8 mouse cellular contexts compared by ENCODE assay signal in genomic region chr2:70562981-70563671, GRCm38 (mm10). TPM values are rescaled to one million over a fixed set of nuclear protein-coding genes. Genes with fewer than 3 reads are reported as not detected.
DNase-seq lines count a peak whose midpoint lies in the region; ATAC-seq and TF ChIP-seq lines count a peak whose summit lies in the region.

No protein-coding gene starts in this region.

- no peak overlapping the region for H3K9ac ChIP-seq in heart, embryonic 15.5 days
- H3K9ac ChIP-seq in ES-E14 (ENCODE audit: insufficient read depth, low read depth, low read length, poor library complexity, severe bottlenecking) = no peak overlapping the region
- H3K9ac ChIP-seq in forebrain, embryonic 12.5 days = peak overlapping the region; percentile 68
- peak overlapping the region; percentile 55 for H3K9ac ChIP-seq in midbrain, embryonic 11.5 days (ENCODE audit: low read length)
- no peak overlapping the region for H3K9ac ChIP-seq in liver, embryonic 11.5 days (ENCODE audit: low read depth, low read length)

- peaks cover 95% of the 10 kb centered on the region for H3K27me3 ChIP-seq in heart, embryonic 15.5 days
- H3K27me3 ChIP-seq in forebrain, embryonic 12.5 days = peaks cover 98% of the 10 kb centered on the region
- H3K27me3 ChIP-seq in midbrain, embryonic 11.5 days (ENCODE audit: control insufficient read depth, insufficient read depth, low read length) = peaks cover 94% of the 10 kb centered on the region
- H3K27me3 ChIP-seq in liver, embryonic 11.5 days (replicated peaks; ENCODE audit: control insufficient read depth, insufficient read depth, low read length) = peaks cover 95% of the 10 kb centered on the region

- ATAC-seq in heart, embryonic 15.5 days (replicated peaks; ENCODE audit: insufficient number of reproducible peaks, insufficient read depth, low FRiP score, low read depth) = no peak
- ATAC-seq in forebrain, embryonic 12.5 days (ENCODE audit: low FRiP score) = no peak
- no peak for ATAC-seq in midbrain, embryonic 11.5 days (ENCODE audit: low FRiP score)
- ATAC-seq in liver, embryonic 11.5 days (replicated peaks; ENCODE audit: low FRiP score) = no peak

- no peak for DNase-seq in heart, adult 9 months (ENCODE audit: low spot score in 2 of 2)
- no peak for DNase-seq in ES-E14 (ENCODE audit: low read depth, low spot score)
- DNase-seq in midbrain, embryonic 11.5 days (ENCODE audit: low spot score, missing footprints) = peak; percentile 97
- no peak for DNase-seq in liver, embryonic 11.5 days (ENCODE audit: low spot score)
- DNase-seq in spleen, postnatal 4 days (ENCODE audit: low spot score in 2 of 2) = no peak
- no peak for DNase-seq in urinary bladder, postnatal 14 days (ENCODE audit: low spot score)

- no peaks in the 10 kb centered on the region for H3K9me3 ChIP-seq in heart, embryonic 15.5 days (replicated peaks)
- no peaks in the 10 kb centered on the region for H3K9me3 ChIP-seq in ES-E14 (ENCODE audit: control insufficient read depth, insufficient read depth, low read depth, low read length)
- H3K9me3 ChIP-seq in forebrain, embryonic 12.5 days = no peaks in the 10 kb centered on the region
- H3K9me3 ChIP-seq in midbrain, embryonic 11.5 days (ENCODE audit: control insufficient read depth, low read length) = no peaks in the 10 kb centered on the region
- no peaks in the 10 kb centered on the region for H3K9me3 ChIP-seq in liver, embryonic 11.5 days (ENCODE audit: control insufficient read depth, low read length)

- no peak overlapping the region for H3K27ac ChIP-seq in heart, embryonic 15.5 days
- no peak overlapping the region for H3K27ac ChIP-seq in ES-E14 (ENCODE audit: insufficient read depth, low read depth, low read length, poor library complexity, severe bottlenecking)
- peak overlapping the region; percentile 88 for H3K27ac ChIP-seq in forebrain, embryonic 12.5 days
- H3K27ac ChIP-seq in midbrain, embryonic 11.5 days (ENCODE audit: low read depth, low read length) = peak overlapping the region; percentile 22; the same call in 1 of the 2 replicates
- no peak overlapping the region for H3K27ac ChIP-seq in liver, embryonic 11.5 days (ENCODE audit: low read depth, low read length)

- no peaks in the 10 kb centered on the region for H3K36me3 ChIP-seq in heart, embryonic 15.5 days
- H3K36me3 ChIP-seq in ES-E14 (ENCODE audit: control insufficient read depth, insufficient read depth, low read length, poor library complexity, severe bottlenecking) = no peaks in the 10 kb centered on the region
- H3K36me3 ChIP-seq in forebrain, embryonic 12.5 days (replicated peaks) = no peaks in the 10 kb centered on the region
- no peaks in the 10 kb centered on the region for H3K36me3 ChIP-seq in midbrain, embryonic 11.5 days (ENCODE audit: control insufficient read depth, insufficient read depth, low read length)
- H3K36me3 ChIP-seq in liver, embryonic 11.5 days (ENCODE audit: control insufficient read depth, insufficient read depth, low read length) = no peaks in the 10 kb centered on the region

- in situ Hi-C loops in ES-E14 (cut with MboI; ENCODE audit: low sequenced_read_pairs in 2 of 2, unreplicated experiment in 2 of 2) = loop anchor here (5.0 to 25.0 kb wide), 6 partner anchors 88 to 982 kb away; partner anchors contain the start of genes Dlx2 (in 2 of the 2), Lrp2 (in 1 of the 2) and Sp5 (in 1 of the 2)

- peak overlapping the region; percentile 34 for H3K4me3 ChIP-seq in heart, embryonic 15.5 days
- peak overlapping the region; percentile 52 to 55; a peak in 3 of 4 replicates for H3K4me3 ChIP-seq in ES-E14 (ENCODE audit: insufficient read depth in 1 of 2, low read depth in 1 of 2, low read length in 2 of 2, poor library complexity in 1 of 2, severe bottlenecking in 1 of 2)
- H3K4me3 ChIP-seq in forebrain, embryonic 12.5 days (replicated peaks) = peak overlapping the region; percentile 43
- peak overlapping the region; percentile 32 for H3K4me3 ChIP-seq in midbrain, embryonic 11.5 days (ENCODE audit: low read depth, low read length)
- no peak overlapping the region for H3K4me3 ChIP-seq in liver, embryonic 11.5 days (ENCODE audit: low read depth, low read length)

- peaks cover 62% of the 10 kb centered on the region for H3K4me1 ChIP-seq in heart, embryonic 15.5 days (replicated peaks)
- peaks cover 5 to 12% of the 10 kb centered on the region in 2 experiments for H3K4me1 ChIP-seq in ES-E14 (ENCODE audit: control insufficient read depth in 2 of 2, insufficient read depth in 2 of 2, low read length in 2 of 2, poor library complexity in 1 of 2)
- peaks cover 71% of the 10 kb centered on the region for H3K4me1 ChIP-seq in forebrain, embryonic 12.5 days
- peaks cover 48% of the 10 kb centered on the region for H3K4me1 ChIP-seq in midbrain, embryonic 11.5 days (ENCODE audit: control insufficient read depth, insufficient read depth, low read length)
- H3K4me1 ChIP-seq in liver, embryonic 11.5 days (replicated peaks; ENCODE audit: control insufficient read depth, insufficient read depth, low read length) = peaks cover 15% of the 10 kb centered on the region

- 1% methylated on average over 40 of the region's 40 CpGs for WGBS in heart, embryonic 15.5 days
- WGBS in forebrain, embryonic 12.5 days = under 1% methylated on average over 40 of the region's 40 CpGs
- WGBS in midbrain, embryonic 11.5 days = 0% methylated on average over 37 of the region's 40 CpGs
- 2% methylated on average over 40 of the region's 40 CpGs for WGBS in liver, embryonic 11.5 days

- H3K4me2 ChIP-seq in heart, embryonic 15.5 days = peak overlapping the region; percentile 59
- peak overlapping the region; percentile 60 for H3K4me2 ChIP-seq in forebrain, embryonic 12.5 days
- peak overlapping the region; percentile 44 for H3K4me2 ChIP-seq in midbrain, embryonic 11.5 days
- no peak overlapping the region for H3K4me2 ChIP-seq in liver, embryonic 11.5 days

TF ChIP-seq in ES-E14, 5 proteins besides CTCF, POLR2A, EP300 and RAD21:
- no peak for TF ChIP-seq ZNF384 (IDR thresholded peaks at IDR 0.05; ENCODE audit: low read depth, low read length)
- TF ChIP-seq ZC3H11A (IDR thresholded peaks at IDR 0.05; ENCODE audit: borderline replicate concordance, low read depth, low read length) = no peak
- TF ChIP-seq MAFK (IDR thresholded peaks at IDR 0.05; ENCODE audit: insufficient read depth, low read depth, low read length) = no peak
- no peak for TF ChIP-seq HCFC1 (IDR thresholded peaks at IDR 0.05; ENCODE audit: borderline replicate concordance, insufficient read depth, low read length)
- no peak for TF ChIP-seq CHD2 (IDR thresholded peaks at IDR 0.05; ENCODE audit: low read depth, low read length)

RNA-seq across cellular contexts. Expression of gene Gad1, which starts 10.3 kb away (rescaled TPM):
- 0.20 and 0.32 TPM in 2 replicates for polyA plus RNA-seq in heart, embryonic 15.5 days (2015; fragmentation: Nextera tagmentation; extraction: Ambion mirVana)
- total RNA-seq in ES-E14 (2012; rRNA removed) = 1.0 and 3.1 TPM in 2 replicates
- 24.2 and 28.6 TPM in 2 replicates for polyA plus RNA-seq in forebrain, embryonic 12.5 days (2016; fragmentation: Nextera tagmentation; extraction: Ambion mirVana)
- 12.8 and 14.5 TPM in 2 replicates for polyA plus RNA-seq in midbrain, embryonic 11.5 days (2014; fragmentation: Nextera tagmentation; extraction: Ambion mirVana)
- 0.19 and 0.43 TPM in 2 replicates for polyA plus RNA-seq in liver, embryonic 11.5 days (2014; fragmentation: Nextera tagmentation; extraction: Ambion mirVana)

RNA-seq across cellular contexts. Expression of gene Erich2, which starts 54.5 kb away (rescaled TPM):
- 0.66 and 1.3 TPM in 2 replicates for polyA plus RNA-seq in heart, embryonic 15.5 days (2015; fragmentation: Nextera tagmentation; extraction: Ambion mirVana)
- total RNA-seq in ES-E14 (2012; rRNA removed) = 0.26 TPM in 1 of 2 replicates, not detected in the other
- polyA plus RNA-seq in forebrain, embryonic 12.5 days (2016; fragmentation: Nextera tagmentation; extraction: Ambion mirVana) = 1.3 and 1.4 TPM in 2 replicates
- polyA plus RNA-seq in midbrain, embryonic 11.5 days (2014; fragmentation: Nextera tagmentation; extraction: Ambion mirVana) = 2.7 and 3.0 TPM in 2 replicates
- polyA plus RNA-seq in liver, embryonic 11.5 days (2014; fragmentation: Nextera tagmentation; extraction: Ambion mirVana) = not detected in 2 replicates

Comparison
In these comparisons a context has a peak if more than half of its experiments do, and no peak if none do; other contexts are left out.
1. H3K27ac ChIP-seq: peak in forebrain, embryonic 12.5 days (single experiment) and midbrain, embryonic 11.5 days (single experiment); none in heart, embryonic 15.5 days (single experiment), ES-E14 (single experiment) and liver, embryonic 11.5 days (single experiment).
2. H3K9ac ChIP-seq: peak in forebrain, embryonic 12.5 days (single experiment) and midbrain, embryonic 11.5 days (single experiment); none in heart, embryonic 15.5 days (single experiment), ES-E14 (single experiment) and liver, embryonic 11.5 days (single experiment).